ENCODE assay signal across 29 mouse cellular contexts in genomic region chr3:20136868-20137581, GRCm38 (mm10). TPM values are rescaled to one million over a fixed set of nuclear protein-coding genes. Genes with fewer than 3 reads are reported as not detected.
DNase-seq lines count a peak whose midpoint lies in the region; ATAC-seq and TF ChIP-seq lines count a peak whose summit lies in the region.
"Had no signal": no experiment of that assay in that cellular context is flagged by ENCODE, and none has a peak within 500 bp of the region (broad histone marks: within the 10 kb centered on the region; RNA-seq: fewer than 3 reads in every experiment).

No protein-coding gene starts in this region.

- 73% methylated on average over 9 of the region's 9 CpGs for WGBS in heart, embryonic 12.5 days
- WGBS in heart, postnatal 0 days: 64% methylated on average over 9 of the region's 9 CpGs

- ATAC-seq in heart, embryonic 12.5 days (ENCODE audit: insufficient number of reproducible peaks, low FRiP score): no peak
- no peak for ATAC-seq in heart, postnatal 0 days (ENCODE audit: insufficient read depth, low read depth)
- peak; percentile 98 for ATAC-seq in Patski
- ATAC-seq in megakaryocyte-erythroid progenitor cell, adult 5-6 weeks (replicated peaks; ENCODE audit: low FRiP score, low TSS enrichment, poor library complexity, severe bottlenecking): peak; percentile 48
- ATAC-seq: forebrain, postnatal 0 days; hindbrain, postnatal 0 days; intestine, embryonic 16.5 days; liver, embryonic 12.5 days; liver, postnatal 0 days; midbrain, embryonic 16.5 days had no signal

- H3K4me3 ChIP-seq in heart, embryonic 12.5 days: no peak overlapping the region
- H3K4me3 ChIP-seq in heart, postnatal 0 days (ENCODE audit: low read depth, low read length): no peak overlapping the region
- H3K4me3 ChIP-seq: embryonic facial prominence, embryonic 13.5 days; hindbrain, embryonic 12.5 days; liver, embryonic 12.5 days; myocyte; neural tube, embryonic 12.5 days had no signal

- in situ Hi-C loops in Patski (cut with MboI; ENCODE audit: low pct_unique_long_range_greater_than_20kb): no loop called here

- no peak overlapping the region for H3K4me2 ChIP-seq in heart, embryonic 12.5 days
- no peak overlapping the region for H3K4me2 ChIP-seq in heart, postnatal 0 days (ENCODE audit: low read depth, low read length)
- H3K4me2 ChIP-seq: embryonic facial prominence, embryonic 13.5 days; hindbrain, embryonic 12.5 days; liver, embryonic 12.5 days; midbrain, embryonic 11.5 days; neural tube, embryonic 12.5 days had no signal

- CTCF ChIA-PET in Patski (lab: Charles Lee): interaction anchor here (1.1 to 4.4 kb wide), 7 partner anchors 9 to 44 kb away, joined by 3 to 25 read pairs (median 4); no protein-coding TSS in a partner anchor

- H3K36me3 ChIP-seq in heart, embryonic 12.5 days: peaks cover 66% of the 10 kb centered on the region
- peaks cover 64% of the 10 kb centered on the region for H3K36me3 ChIP-seq in heart, postnatal 0 days (replicated peaks; ENCODE audit: control insufficient read depth, insufficient read depth, low read length)
- H3K36me3 ChIP-seq: hindbrain, embryonic 12.5 days; neural tube, embryonic 12.5 days had no signal

- POLR2A ChIA-PET in Patski (lab: Charles Lee): interaction anchor here (0.8 kb wide), 1 partner anchor 16 kb away, joined by 4 read pairs; no protein-coding TSS in a partner anchor

- TF ChIP-seq CTCF in heart, postnatal 0 days (IDR thresholded peaks at IDR 0.05; ENCODE audit: low read depth): no peak
- TF ChIP-seq CTCF in Patski (IDR thresholded peaks at IDR 0.05): no peak

- H3K9ac ChIP-seq in heart, embryonic 12.5 days: peak overlapping the region; percentile 37; the same call in 1 of the 2 replicates
- no peak overlapping the region for H3K9ac ChIP-seq in heart, postnatal 0 days (replicated peaks; ENCODE audit: low read depth, low read length)
- H3K9ac ChIP-seq: embryonic facial prominence, embryonic 13.5 days; forebrain, postnatal 0 days; hindbrain, embryonic 12.5 days; liver, embryonic 12.5 days; liver, postnatal 0 days; neural tube, embryonic 12.5 days had no signal

- TF ChIP-seq EP300 in heart, postnatal 0 days (IDR thresholded peaks at IDR 0.05; ENCODE audit: low read depth): no peak

- no peaks in the 10 kb centered on the region for H3K9me3 ChIP-seq in heart, embryonic 12.5 days (replicated peaks)
- no peaks in the 10 kb centered on the region for H3K9me3 ChIP-seq in heart, postnatal 0 days (replicated peaks; ENCODE audit: control insufficient read depth, low read length)
- H3K9me3 ChIP-seq: embryonic facial prominence, embryonic 13.5 days; hindbrain, embryonic 12.5 days; liver, embryonic 12.5 days; neural tube, embryonic 12.5 days had no signal

- DNase-seq in heart, postnatal 14 days: no peak
- DNase-seq in heart, postnatal 0 days (ENCODE audit: low spot score): no peak
- DNase-seq in heart, adult 18-20 months: no peak
- peak; percentile 95 for DNase-seq in Patski (ENCODE audit: low read depth, low spot score)
- no peak for DNase-seq in left cerebral cortex, postnatal 25 days (ENCODE audit: low spot score in 2 of 2)
- DNase-seq: adrenal gland, postnatal 10 days; B cell, adult 2 months; cerebellum, adult 11 months; cerebellum, adult 9-10 months; forebrain, postnatal 0 days; gastrocnemius, postnatal 25 days; kidney, adult 8-10 months; kidney, postnatal 4 days; left cerebral cortex, postnatal 4 days; liver, postnatal 0 days; thymus, adult 2 months; thymus, postnatal 36 days had no signal

- H3K4me1 ChIP-seq in heart, embryonic 12.5 days (replicated peaks): peaks cover 62% of the 10 kb centered on the region
- H3K4me1 ChIP-seq in heart, postnatal 0 days (ENCODE audit: control insufficient read depth, insufficient read depth): peaks cover 32% of the 10 kb centered on the region
- H3K4me1 ChIP-seq: hindbrain, embryonic 12.5 days; liver, embryonic 12.5 days; neural tube, embryonic 12.5 days had no signal

- peak overlapping the region; percentile 67 for H3K27ac ChIP-seq in heart, embryonic 12.5 days (ENCODE audit: poor library complexity, severe bottlenecking)
- peak overlapping the region; percentile 74 for H3K27ac ChIP-seq in heart, postnatal 0 days (ENCODE audit: low read depth)
- H3K27ac ChIP-seq: embryonic facial prominence, embryonic 13.5 days; hindbrain, embryonic 12.5 days; hindbrain, postnatal 0 days; kidney, postnatal 0 days; liver, embryonic 12.5 days; neural tube, embryonic 12.5 days had no signal

- intact Hi-C loops in heart, postnatal 14 days (cut with DNase I): no loop called here
- intact Hi-C loops in left cerebral cortex, postnatal 25 days (cut with DNase I): no loop called here

- H3K27me3 ChIP-seq in heart, embryonic 12.5 days (replicated peaks): no peaks in the 10 kb centered on the region
- H3K27me3 ChIP-seq in heart, postnatal 0 days (ENCODE audit: control insufficient read depth, insufficient read depth, low read length): no peaks in the 10 kb centered on the region
- no peaks in the 10 kb centered on the region for H3K27me3 ChIP-seq in Patski
- H3K27me3 ChIP-seq: embryonic facial prominence, embryonic 13.5 days; hindbrain, embryonic 12.5 days; liver, embryonic 12.5 days; neural tube, embryonic 12.5 days had no signal

RNA-seq across cellular contexts. Expression of gene Gyg, which starts 18.1 kb away (rescaled TPM):
- 687 and 707 TPM in 2 replicates for polyA plus RNA-seq in heart, embryonic 12.5 days (2016; fragmentation: Nextera tagmentation; extraction: Ambion mirVana)
- total RNA-seq in heart, postnatal 14 days (2021): 100 to 1,000 TPM; 135 to 136 TPM
- 237 and 317 TPM in 2 replicates for total RNA-seq in heart, postnatal 0 days (2014; rRNA removed; ENCODE audit: low replicate concordance)
- polyA plus RNA-seq in heart, postnatal 0 days (2015; fragmentation: Nextera tagmentation; extraction: Ambion mirVana): 338 and 340 TPM in 2 replicates
- 100 to 1,000 TPM; 154 to 168 TPM for total RNA-seq in heart, adult 18-20 months (2021)
- polyA plus RNA-seq in Patski (2021): 87.3 TPM
- total RNA-seq in megakaryocyte-erythroid progenitor cell, adult 5-6 weeks (2014; fragmentation: Nextera tagmentation): 45.3 and 59.7 TPM in 2 replicates
- 19.5 and 26.3 TPM in 2 replicates for total RNA-seq in megakaryocyte-erythroid progenitor cell, adult 5-6 weeks (2017)
- total RNA-seq in left cerebral cortex, postnatal 25 days (2021): 10 to 100 TPM; 30.4 to 30.9 TPM

Comparison
In these comparisons a context has a peak if more than half of its experiments do, and no peak if none do; other contexts are left out.
1. ATAC-seq: peak in Patski (single experiment) and megakaryocyte-erythroid progenitor cell, adult 5-6 weeks (single experiment); none in heart, embryonic 12.5 days (single experiment) and heart, postnatal 0 days (single experiment).